Mouse (Mus musculus) cerebellum, adult 11-12 months (tissue): ENCODE data around the gene Sp110.
A peak's percentile ranks its signal among the peaks of the same experiment; 100 is the strongest.
"Not testable (repeated sequence)": the region's sequence is repeated elsewhere in the genome, so short reads cannot be mapped to it uniquely, and the experiment has no call there.

Experiments
- DNase-seq: peaks from one replicate; pipeline ENCODE4 v3.0.0; 2022

Sp110 gene

DNA sequence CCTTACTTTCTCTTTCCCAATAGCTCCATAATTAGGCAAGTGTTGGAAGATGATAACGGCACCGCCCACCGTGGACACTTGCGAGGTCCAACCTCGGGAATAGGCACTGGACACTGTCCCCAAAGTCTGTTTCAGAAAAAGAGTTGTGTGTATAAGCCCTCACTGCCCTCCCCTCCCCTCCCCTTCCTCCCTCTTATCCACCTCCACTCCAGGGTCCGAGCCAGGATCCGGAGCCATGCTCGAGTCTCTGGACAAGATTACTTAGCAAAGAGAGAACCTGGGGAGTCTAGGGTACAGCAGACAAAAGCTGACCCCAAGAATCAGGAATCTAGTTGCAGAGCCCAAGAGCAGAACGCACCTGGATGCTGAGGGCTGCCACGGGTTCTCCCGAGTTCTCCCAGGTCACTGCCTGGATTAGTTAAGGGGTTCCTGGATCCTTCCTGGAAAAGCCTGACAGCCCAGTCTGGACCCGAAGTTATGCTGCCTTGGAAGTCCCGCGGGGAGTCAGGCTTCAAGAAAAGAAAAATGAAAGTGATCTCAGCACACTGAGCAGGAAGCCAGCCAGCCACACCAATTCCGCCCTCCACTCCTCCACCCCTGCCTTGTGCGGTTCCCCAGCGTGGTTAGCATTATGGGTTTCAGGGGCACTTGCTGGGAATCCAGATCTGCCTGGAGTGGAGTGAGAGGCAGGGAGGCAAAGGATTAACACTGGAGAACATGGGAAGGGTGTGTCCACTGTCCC, at the start of gene Sp110:
Gene Sp110 (minus strand): TSS at position 547 of the 742 bp plus-strand sequence.
- DNase-seq, result not testable (repeated sequence)

DNA sequence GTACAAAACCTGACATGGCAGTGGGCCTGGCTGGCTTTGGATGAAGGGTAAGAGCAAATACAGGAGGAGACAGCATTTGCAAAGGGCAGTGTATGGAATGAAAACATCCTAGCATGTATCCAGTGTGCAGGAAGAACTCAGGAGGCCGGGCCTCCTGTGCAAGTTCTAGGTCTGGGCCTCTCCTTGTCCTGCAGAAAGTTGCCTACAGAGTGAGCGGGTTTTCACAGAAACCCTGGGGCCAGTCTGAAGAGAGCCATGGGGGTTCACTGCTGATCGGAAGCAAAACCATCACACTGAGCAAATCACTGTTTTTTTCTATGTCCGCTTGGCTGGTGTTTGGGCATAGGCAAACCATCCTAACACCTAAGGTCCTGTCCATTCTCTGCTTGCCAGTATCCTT, 39.5 kb upstream of the Sp110 start:
- DNase-seq, result not testable (repeated sequence)

DNA sequence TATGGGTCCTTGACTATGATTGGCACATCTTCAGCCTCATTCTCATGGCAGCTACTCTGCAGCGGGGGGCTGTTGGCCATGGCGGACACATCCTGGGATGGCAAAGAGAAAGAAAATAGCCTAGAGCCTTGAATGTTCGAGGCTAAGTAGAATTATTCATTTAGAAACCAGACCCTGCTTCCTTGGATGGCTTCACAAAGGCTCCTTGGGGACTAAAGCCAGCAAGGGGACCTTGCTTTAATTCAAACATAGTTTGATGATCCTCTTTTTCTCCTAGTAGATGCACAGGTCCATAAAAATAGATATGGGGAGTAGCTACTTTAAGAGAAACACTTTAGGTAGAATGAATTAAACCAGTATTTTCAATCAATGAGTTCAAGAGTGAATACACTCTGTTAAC, 38.3 kb upstream of the Sp110 start:
- DNase-seq, result not testable (repeated sequence)

DNA sequence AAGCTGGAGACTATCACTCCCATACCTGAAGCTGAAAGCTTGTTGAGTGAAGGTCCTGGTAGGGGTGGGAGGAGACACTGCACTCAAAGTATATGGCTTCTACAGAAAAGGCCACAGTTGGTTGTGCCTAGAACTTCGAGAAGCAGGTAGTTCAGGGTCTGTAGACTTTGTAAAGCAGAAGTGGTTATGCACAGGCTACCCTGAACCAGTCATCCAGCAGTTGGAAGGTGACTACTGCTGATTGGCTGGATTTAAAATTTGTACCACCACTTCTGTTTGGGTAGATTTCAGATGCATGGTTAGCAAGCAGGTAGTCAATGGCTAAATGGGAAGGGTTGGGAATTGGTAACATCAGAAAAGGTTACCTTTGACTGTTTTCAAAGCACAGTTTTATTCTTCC, 20.1 kb upstream of the Sp110 start:
- not testable (repeated sequence) for DNase-seq

DNA sequence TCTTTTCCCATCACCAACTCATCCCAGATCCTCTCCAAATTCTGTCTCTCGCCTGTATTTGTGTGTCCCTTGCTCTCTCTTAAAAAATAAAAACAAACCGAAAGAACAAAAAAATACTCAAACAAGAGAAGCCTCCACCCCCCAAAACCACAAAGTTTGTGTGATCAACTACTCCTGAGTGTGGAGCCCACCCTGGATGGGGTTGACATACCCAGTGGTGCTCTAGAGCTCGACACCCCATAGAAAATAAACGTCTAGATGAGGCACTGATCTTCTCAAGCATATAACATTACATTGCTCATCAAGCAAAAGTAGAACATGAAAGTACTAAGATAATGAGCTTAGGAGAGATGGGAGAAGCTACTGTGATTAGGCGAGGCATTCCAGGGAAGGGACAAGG, 18.5 kb upstream of the Sp110 start:
- DNase-seq, result not testable (repeated sequence)

DNA sequence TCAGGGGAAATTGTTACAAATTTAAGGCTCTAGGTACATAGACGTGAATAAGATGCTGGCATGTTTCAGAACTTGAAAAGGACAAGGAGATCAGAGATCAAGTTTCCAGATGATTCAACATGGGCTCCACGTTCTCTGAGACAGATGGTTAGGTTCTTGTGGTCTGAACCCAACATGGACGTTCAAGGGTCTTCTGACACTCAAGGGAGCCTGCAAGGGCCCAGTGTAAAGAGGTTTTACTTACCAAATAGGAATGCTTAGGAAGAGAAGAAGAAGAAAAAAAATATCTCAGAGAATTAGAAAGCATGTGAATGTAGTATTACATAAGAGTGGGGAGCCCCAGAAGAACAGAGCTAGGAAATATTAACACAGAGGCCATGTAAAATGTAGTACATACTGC, 17.2 kb upstream of the Sp110 start:
- not testable (repeated sequence) for DNase-seq

DNA sequence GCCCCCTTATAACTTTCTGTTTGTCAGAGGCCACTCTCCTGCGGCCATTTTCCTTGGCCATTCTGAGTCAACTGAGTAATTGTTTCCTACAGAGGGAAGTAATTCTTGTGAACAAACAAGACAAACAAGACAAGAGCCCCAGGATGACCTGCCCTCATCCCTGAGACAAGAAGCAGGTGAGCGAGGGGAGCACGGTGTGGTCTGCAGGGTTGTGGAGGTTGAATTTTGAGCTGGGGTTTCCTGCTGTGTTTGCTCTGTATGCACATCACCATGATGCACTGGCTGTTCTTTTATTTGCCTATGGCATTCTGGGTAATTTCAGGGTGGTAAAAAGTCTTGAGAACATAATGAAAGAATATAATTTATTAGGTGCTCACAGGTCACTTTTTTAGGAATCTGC, 16.5 kb upstream of the Sp110 start:
- not testable (repeated sequence) for DNase-seq

DNA sequence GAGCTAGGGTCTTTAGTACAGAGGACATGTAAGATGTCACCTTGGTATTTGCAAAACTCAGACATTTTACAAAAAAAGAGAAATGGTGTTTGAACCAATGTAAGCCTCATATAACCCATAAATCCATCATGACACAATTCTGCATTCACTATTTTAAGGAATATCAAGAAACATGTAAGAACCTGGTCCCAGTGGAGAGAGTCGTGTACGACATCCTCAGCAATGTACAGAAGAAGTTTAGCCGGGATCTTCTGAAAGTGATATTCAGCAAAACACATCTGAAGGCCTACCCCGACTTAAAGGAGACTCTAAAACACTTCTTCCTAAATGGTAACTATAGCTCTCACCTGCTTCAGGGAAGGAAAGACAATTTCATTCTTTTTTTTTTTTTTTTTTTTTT, 12.0 kb upstream of the Sp110 start:
- not testable (repeated sequence) for DNase-seq

DNA sequence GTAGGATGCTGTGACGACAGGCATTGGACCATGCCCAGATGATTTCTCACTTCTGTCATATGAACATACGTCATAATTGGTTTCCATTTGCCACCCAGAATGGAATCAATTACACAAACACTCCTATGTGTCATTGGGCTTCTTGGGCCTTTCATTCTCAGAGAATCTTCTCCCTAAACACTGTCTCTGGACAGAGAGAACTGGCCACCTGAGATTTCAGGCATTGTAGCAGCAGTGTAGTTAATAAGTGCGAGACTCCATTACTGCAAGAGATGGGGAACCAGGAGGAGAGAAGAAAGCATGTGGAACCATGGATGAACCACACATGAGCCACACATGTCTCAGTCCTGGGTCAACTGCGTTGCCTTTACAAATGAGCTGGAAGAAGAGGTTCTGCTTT, 9.7 kb upstream of the Sp110 start:
- not testable (repeated sequence) for DNase-seq

DNA sequence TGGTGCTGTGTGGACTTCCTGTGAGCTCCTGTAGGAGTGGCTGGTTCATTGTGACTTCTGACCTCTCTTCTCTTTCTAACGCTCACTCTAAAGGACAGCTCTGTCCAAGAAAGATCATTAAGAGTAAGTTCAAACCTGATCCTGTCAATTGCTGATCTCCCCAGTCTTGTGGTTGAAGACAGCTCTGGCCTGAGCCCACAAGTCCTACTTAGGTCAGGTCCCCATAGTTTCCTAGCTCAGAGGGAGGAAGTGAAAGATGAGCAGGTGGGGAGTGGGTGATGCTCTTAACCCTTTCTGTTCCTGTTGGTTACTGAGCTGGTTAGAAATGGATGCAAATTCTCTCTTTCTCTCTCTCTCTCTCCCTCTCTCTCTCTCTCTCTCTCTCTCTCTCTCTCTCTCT, 5.7 kb upstream of the Sp110 start:
- not testable (repeated sequence) for DNase-seq

DNA sequence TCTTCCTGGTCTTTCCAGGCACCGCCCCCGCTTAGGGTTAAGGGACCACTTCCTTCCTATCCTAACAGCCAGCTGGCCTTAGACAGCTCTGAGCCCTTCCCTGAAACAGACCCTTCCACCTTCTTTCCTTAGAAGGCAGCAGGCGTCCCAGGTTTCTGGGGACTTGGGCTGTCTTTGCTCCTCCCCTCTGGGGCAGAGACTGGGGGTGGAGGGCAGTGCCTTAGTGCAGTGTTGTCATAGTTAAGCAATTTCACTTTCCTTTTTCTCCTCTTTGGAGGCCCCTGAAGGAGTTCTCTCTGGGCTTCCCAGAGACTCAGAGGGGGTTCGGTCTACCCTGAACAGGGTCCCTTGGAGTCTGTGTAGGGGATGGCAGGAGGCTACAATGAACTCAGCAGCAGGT, 2.2 kb upstream of the Sp110 start:
- DNase-seq, result not testable (repeated sequence)

DNA sequence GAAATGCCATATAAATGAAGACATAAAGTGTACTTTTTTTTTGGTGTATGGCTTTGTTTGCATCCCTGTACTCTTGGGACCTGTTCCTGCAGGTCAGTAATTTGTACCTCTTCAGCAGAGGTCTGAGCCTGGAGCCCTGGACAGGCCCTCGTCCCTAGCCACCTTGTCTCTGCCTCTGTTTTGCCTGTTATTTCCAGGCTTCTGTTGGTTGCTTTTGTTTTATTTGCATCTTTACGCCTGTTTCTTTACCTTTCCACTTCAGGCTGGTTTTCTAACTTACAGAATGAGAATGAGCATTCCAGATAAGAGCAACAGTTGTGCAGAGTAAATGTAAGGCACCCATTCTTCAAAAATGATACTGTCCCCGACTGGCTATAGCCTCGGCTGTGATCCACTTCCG, 1.5 kb upstream of the Sp110 start, which contains the start of gene Sp140:
Gene Sp140 (plus strand): TSS at position 301 of the 400 bp plus-strand sequence.
- not testable (repeated sequence) for DNase-seq

DNA sequence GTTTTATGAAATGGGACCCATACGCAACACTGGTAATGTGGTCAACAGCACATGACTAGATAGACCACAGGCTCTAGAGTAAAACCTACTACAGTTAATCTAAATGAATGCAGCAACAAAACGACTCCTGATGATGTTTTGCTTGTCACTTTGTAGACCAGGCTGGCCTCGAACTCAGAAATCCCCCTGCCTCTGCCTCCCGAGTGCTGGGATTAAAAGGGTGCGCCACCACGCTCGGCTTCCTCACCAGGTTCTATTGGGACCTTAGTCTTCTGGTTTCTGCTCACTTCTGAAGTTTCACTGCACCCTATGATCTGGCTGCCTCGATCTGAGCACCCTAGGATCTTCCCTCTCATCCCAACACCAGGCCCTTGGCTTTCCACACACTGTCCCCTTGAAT, 6.1 kb downstream of the Sp110 start:
- not testable (repeated sequence) for DNase-seq

DNA sequence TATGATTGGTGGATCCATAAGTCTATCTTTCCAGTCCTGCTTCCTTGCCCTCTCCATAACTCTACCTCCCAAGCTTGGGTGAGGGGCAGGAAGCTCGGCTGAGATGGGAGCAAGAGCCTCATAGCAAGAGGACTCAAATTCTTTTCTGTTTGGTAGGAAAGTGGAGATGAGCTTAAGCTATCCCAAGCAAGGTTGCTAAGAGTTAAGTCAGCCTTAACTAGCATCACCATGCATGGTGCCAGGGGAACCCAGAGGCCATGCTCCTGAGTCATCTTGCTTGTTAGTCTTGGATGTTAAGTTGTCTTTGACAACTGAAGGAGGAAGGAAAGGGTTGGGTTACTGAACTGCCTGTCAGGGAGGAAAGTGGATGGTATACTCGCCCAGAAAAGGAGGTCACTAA, 9.9 kb downstream of the Sp110 start:
- DNase-seq, result not testable (repeated sequence)

DNA sequence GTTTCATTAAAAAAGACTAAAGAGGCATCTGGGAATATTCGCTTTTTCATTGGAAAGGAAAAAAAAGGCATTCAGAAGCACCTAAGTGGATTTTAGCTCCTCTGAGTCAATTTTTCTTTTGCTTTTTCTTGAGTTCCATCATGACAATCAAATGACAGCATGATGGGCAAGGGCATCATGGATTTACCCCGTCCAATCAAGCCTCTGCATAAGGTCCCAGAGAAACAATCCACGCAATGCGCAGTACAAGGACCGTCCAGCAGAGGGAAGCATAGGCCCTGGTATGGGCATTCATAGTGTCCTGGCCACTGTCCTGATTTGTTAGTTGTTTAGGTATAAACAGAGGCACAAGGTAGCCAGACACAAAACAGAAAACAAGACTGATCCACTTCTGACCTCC, 17.1 kb downstream of the Sp110 start:
- DNase-seq, result not testable (repeated sequence)

DNA sequence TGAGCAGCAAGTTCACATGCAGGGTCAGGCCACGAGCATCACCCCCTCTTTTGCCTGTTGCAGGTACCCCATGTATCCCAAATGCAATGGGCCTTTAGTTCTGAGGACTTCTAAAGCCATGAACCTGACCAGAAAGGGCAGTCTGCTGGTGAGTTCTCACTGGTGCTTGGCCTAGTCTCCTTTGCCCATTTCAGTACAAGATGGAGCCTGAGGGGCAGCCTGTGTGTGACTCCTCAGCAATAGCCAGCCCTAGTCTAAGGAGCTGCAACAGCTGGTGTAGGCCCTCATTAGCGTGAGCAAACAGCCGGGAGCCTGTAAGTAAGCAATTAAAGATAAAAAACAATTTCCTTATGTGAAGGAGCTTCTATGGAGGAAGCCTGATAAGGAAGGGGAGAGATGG, 18.0 kb downstream of the Sp110 start:
- DNase-seq, result not testable (repeated sequence)

DNA sequence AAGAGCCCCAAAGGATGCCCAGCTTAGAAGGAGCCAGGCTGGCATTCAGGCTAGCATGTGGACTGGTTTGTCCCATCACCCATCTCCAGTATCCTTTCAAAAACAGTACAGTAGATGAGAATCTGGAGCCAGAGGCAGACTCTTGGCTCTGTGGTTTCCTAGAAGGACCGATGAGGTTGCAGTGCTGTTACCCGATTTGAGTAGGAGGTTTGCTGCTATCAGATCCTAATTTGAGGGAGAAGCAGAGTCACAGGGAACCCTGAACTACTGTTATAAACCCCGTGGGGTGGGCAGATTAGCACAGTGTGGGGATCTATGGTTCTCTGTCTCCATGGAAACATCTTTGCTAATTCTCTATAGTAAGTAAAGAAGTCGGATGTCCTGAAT, 18.5 kb downstream of the Sp110 start:
- not testable (repeated sequence) for DNase-seq

DNA sequence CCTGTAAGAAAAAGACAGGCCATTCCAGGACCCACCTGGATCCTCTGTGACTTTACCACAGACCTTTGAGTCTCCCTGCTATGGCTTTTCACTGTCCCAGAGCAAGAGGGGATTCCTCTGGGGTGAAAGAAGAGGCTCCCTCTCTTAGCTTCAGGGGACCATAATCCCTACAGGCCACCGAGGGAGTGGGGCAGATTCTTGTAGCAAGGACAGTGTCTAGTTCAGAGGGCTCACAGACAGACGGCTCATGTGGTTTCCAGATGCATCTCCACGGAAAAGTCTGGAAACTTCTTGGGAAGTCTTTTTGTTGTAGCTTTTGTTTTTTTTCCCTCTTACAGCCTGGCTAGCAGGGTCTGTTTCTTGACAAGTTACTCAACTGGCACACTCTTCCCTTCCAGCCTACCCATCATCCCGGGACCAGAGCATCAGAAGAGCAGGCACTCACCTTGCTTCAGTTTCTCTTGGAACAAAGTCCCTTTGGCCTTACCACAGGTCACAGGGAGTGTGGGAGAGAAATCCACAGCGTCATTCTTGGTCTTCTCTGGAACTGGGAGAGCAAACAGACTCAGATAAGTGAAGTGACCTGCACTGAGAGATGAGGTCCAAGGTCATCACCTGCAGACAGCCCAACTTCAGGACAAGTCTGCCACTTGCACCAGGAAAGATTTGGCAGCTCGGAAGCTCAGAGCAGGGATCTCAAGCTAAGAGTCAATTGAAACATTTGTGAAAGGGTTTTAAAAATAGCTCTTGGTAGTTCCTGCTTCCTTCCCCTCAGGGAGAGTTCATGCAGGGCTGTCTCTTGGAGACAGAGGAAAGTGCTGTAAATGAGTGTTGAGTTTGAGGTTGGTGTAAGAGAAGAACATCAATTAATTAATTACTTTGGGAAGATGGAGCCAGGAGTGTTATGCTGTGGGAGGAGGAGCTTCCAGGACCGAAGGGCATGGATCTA, 19.1 kb downstream of the Sp110 start:
- DNase-seq, result not testable (repeated sequence)

DNA sequence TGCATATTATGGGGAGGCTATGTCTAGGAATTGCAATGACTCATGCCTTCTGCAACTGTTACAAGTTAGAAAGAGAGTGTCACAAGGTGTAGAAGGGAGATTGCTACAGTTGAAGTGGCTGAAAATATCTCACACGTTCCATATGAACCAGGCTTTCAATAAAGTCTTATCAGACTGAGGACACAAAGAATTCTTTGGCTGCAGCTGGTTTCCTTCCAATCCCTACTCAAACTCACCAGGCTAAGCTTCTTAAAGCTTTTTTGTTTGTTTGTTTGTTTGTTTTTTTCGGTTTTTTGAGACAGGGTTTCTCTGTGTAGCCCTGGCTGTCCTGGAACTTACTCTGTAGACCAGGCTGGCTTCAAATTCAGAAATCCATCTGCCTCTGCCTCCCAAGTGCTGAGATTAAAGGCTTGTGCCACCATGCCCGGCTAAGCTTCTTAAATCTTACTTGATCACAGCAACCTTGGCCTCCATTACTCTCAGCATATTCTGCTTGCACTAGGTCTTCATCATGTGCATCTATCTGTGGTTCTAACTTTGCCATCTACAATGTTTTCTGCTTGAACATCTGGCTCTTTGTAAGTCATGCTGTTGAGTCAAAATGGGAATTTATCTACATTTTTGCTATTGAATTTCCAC, 20.1 kb downstream of the Sp110 start:
- not testable (repeated sequence) for DNase-seq

DNA sequence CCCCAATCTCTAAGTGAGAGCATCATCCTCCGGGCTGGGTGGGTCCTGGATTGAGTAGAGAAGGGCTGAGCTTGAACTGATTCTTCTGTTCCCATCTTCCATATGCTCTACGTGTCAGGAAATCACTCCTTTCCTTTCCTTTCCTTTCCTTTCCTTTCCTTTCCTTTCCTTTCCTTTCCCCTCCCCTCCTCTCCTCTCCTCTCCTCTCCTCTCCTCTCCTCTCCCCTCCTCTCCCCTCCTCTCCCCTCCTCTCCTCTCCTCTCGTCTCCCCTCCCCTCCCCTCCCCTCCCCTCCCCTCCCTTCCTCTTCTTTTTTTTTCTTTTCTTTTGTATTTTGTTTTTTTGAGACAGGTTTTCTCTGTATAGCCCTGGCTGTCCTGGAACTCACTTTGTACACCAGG, 23.2 kb downstream of the Sp110 start, which contains the start of gene G530012D18Rik:
Gene G530012D18Rik (plus strand): TSS at position 301 of the 400 bp plus-strand sequence.
- DNase-seq, result not testable (repeated sequence)

DNA sequence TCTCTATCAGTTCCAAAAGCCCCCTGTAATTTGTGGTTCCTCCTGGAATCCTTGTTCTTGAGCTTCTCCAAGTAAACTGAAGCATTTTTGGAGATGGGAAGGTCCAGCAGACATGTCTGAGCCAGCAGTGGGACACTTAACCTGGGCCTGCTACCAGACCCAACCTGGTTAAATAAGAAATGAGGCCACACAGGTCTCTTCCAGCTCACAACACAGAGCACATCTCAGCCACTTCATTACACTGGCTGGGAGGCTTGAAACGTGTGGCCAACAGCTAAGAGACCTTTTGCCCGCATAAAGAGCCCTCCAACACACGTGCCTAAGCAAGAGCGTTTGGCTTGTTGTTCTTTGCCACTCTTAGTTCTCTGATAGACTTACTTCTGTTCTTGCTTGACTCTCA, 25.1 kb downstream of the Sp110 start:
- not testable (repeated sequence) for DNase-seq

DNA sequence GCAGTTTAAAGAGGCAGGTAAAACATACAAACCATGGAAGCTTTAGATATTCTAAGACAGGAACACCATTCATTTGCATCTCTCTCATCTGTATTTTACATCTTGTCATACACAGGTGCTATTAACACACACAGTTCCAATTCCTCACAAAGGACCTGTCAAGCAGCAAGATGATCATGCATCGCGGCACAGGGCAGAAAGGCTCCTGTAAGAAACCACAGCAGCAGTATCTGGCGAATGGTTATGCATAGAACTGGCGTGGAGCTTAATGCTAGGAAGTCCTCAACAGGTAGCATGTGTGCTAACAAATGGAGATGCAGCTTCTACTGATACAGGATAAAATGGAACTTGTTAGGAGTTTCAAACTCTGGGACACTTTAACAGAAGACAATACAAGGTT, 43.4 kb downstream of the Sp110 start:
- DNase-seq, result peak; percentile 15

DNA sequence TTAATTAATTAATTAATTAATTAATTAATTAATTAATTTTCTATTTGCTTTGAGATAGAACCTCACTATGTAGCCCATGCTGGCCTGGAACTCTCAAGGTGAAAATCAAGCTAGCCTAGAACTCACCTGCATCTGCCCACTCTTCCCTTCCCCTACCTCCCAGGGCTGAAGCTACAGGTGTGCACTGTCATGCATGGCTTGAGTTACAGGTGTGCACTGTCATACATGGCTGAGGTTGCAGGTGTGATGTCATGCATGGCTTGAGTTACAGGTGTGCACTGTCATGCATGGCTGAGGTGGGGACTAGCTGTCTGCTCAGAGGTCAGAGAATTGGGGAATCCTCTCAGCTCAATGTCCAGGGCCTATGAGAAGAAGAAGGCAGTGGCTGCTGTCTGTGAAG, 52.2 kb downstream of the Sp110 start:
- not testable (repeated sequence) for DNase-seq
